Comparison of ENCODE assay signal across 8 mouse cellular contexts in the genomic region with DNA sequence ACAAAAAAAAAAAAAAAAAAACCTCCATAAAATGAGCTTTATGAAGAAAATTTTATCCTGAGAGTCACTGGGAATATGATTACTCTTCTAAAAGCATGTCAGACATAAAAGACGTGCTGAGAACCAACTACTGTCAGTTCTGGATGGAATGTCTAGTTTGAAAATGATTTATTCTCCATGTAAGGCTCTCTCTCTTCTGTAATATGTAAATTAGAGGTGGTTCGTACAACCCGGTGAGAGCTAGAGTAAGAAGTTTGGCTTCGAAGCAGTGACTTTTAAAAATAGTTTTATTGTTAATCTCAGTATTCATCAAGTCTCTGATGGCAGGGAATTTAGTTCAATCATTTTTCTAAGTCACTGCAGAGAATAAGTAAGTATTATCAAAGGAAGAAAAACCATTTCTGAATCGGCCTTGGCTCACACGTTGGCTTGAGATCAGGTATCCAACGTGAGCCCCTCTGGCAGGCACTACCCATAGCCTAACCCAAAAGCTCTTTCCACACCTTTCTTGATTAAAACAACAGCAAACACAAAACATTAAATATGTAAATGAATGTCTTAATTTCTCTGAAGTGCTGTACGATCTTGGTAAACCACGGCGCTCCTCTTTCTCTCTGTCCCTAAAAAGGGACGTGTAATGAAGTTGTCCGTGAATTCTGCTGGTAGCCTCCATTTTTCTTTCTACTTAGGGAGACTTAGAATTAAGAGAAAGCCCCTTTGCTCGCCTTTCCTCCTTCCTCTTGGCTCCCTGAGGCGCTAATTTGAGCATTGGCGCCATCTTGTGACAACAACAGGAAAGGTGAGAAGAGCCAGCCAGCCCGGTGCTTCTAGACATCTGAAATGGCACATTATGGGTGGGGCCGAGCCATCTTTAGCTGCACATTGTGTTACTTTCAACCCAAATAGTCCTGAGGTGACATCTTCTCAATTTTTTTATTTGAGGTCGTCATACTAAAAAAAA. TPM values are rescaled to one million over a fixed set of nuclear protein-coding genes. Genes with fewer than 3 reads are reported as not detected.
DNase-seq lines count a peak whose midpoint lies in the region; ATAC-seq and TF ChIP-seq lines count a peak whose summit lies in the region.

No protein-coding gene starts in this region.

- TF ChIP-seq EP300 in heart, adult 2 months (IDR thresholded peaks at IDR 0.05; ENCODE audit: insufficient read depth, low read depth, low read length), result peak; percentile 83

- TF ChIP-seq POLR2A in heart, adult 2 months (IDR thresholded peaks at IDR 0.05; ENCODE audit: insufficient read depth, low read depth, low read length), result no peak
- no peak for TF ChIP-seq POLR2A in kidney, adult 2 months (IDR thresholded peaks at IDR 0.05; ENCODE audit: low read depth, low read length)

- H3K27ac ChIP-seq in heart, adult 2 months, result no peak overlapping the region
- H3K27ac ChIP-seq in kidney, adult 2 months (ENCODE audit: insufficient read depth, low read depth, low read length), result no peak overlapping the region
- H3K27ac ChIP-seq in limb, embryonic 11.5 days (replicated peaks; ENCODE audit: low read depth, low read length), result no peak overlapping the region
- H3K27ac ChIP-seq in midbrain, embryonic 14.5 days (replicated peaks; ENCODE audit: low read depth, low read length), result no peak overlapping the region

- TF ChIP-seq CTCF in heart, adult 2 months (IDR thresholded peaks at IDR 0.05), result peak; percentile 93
- peak; percentile 88 for TF ChIP-seq CTCF in kidney, adult 2 months (conservative IDR thresholded peaks at IDR 0.05; ENCODE audit: insufficient read depth, insufficient read length, low read depth, low read length)

- intact Hi-C loops in heart, adult 2 months (cut with DNase I), result loop anchor here (1.0 to 10.0 kb wide), 2 partner anchors 274 to 441 kb away; no protein-coding TSS in a partner anchor

- H3K36me3 ChIP-seq in heart, adult 2 months (ENCODE audit: control insufficient read depth, insufficient read depth, low read length), result no peaks in the 10 kb centered on the region
- H3K36me3 ChIP-seq in kidney, adult 2 months (ENCODE audit: control insufficient read depth, insufficient read depth, low read length), result no peaks in the 10 kb centered on the region
- H3K36me3 ChIP-seq in limb, embryonic 11.5 days (ENCODE audit: control insufficient read depth, insufficient read depth, low read length), result no peaks in the 10 kb centered on the region
- H3K36me3 ChIP-seq in midbrain, embryonic 14.5 days (ENCODE audit: control insufficient read depth, insufficient read depth, low read length), result no peaks in the 10 kb centered on the region

- 0 out of 2 replicates have a peak, but pooled peaks have one; percentile 31 for ATAC-seq in limb, embryonic 11.5 days (ENCODE audit: insufficient number of reproducible peaks, low FRiP score, low TSS enrichment, low read depth)
- peak; percentile 66 for ATAC-seq in midbrain, embryonic 14.5 days (ENCODE audit: low FRiP score, low TSS enrichment)

- no peaks in the 10 kb centered on the region for H3K27me3 ChIP-seq in heart, adult 2 months (ENCODE audit: control insufficient read depth, insufficient read depth, low read length)
- no peaks in the 10 kb centered on the region for H3K27me3 ChIP-seq in kidney, adult 2 months (replicated peaks; ENCODE audit: control insufficient read depth, insufficient read depth, low read length)
- no peaks in the 10 kb centered on the region for H3K27me3 ChIP-seq in limb, embryonic 11.5 days (ENCODE audit: control insufficient read depth, insufficient read depth, low read length)
- H3K27me3 ChIP-seq in midbrain, embryonic 14.5 days (ENCODE audit: control insufficient read depth, insufficient read depth, low read length), result no peaks in the 10 kb centered on the region

- peak overlapping the region; percentile 17; the same call in 1 of the 2 replicates for H3K4me2 ChIP-seq in limb, embryonic 11.5 days (ENCODE audit: low read depth, severe bottlenecking)
- H3K4me2 ChIP-seq in midbrain, embryonic 14.5 days (ENCODE audit: low read length), result peak overlapping the region; percentile 50

- H3K9ac ChIP-seq in heart, adult 2 months (ENCODE audit: low read depth, low read length), result no peak overlapping the region
- no peak overlapping the region for H3K9ac ChIP-seq in limb, embryonic 11.5 days (ENCODE audit: low read length)
- 0 out of 2 replicates have a peak overlapping the region, but pooled peaks have one; percentile 16 for H3K9ac ChIP-seq in midbrain, embryonic 14.5 days (replicated peaks; ENCODE audit: low read length)

- 20% methylated on average over 18 of the region's 18 CpGs for WGBS in heart, adult 2 months
- WGBS in kidney, adult 2 months, result 12% methylated on average over 18 of the region's 18 CpGs
- WGBS in limb, embryonic 11.5 days, result 25% methylated on average over 18 of the region's 18 CpGs
- WGBS in midbrain, embryonic 14.5 days, result 22% methylated on average over 18 of the region's 18 CpGs

- peaks cover 1% of the 10 kb centered on the region; the same call in 1 of the 2 replicates for H3K4me1 ChIP-seq in heart, adult 2 months (ENCODE audit: control insufficient read depth, insufficient read depth, low read length)
- no peaks in the 10 kb centered on the region for H3K4me1 ChIP-seq in kidney, adult 2 months (ENCODE audit: control insufficient read depth, insufficient read depth, low read length)
- no peaks in the 10 kb centered on the region for H3K4me1 ChIP-seq in limb, embryonic 11.5 days (ENCODE audit: control insufficient read depth, insufficient read depth, low read length)
- H3K4me1 ChIP-seq in midbrain, embryonic 14.5 days (ENCODE audit: control insufficient read depth, insufficient read depth, low read length), result peaks cover 4% of the 10 kb centered on the region; the same call in 1 of the 2 replicates

- DNase-seq in urinary bladder, adult 18-20 months (ENCODE audit: low spot score in 2 of 2), result peak; percentile 46 to 52
- DNase-seq in urinary bladder, postnatal 10 days (ENCODE audit: low spot score), result no peak
- DNase-seq in embryo, embryonic 9.5 days (ENCODE audit: extremely low spot score), result peak; percentile 79
- peak; percentile 70 to 75 for DNase-seq in heart, adult 2 months
- peak; percentile 78 for DNase-seq in kidney, adult 2 months
- peak; percentile 82 for DNase-seq in limb, embryonic 11.5 days (ENCODE audit: low spot score)
- peak; percentile 93 for DNase-seq in midbrain, embryonic 14.5 days
- DNase-seq in spleen, adult 12 weeks (ENCODE audit: low spot score), result peak; percentile 45

- no peaks in the 10 kb centered on the region for H3K9me3 ChIP-seq in limb, embryonic 11.5 days (ENCODE audit: control insufficient read depth, low read length)
- no peaks in the 10 kb centered on the region for H3K9me3 ChIP-seq in midbrain, embryonic 14.5 days (ENCODE audit: control insufficient read depth, low read length)

- H3K79me2 ChIP-seq in heart, adult 2 months (replicated peaks; ENCODE audit: control insufficient read depth, insufficient read depth, low read length), result no peaks in the 10 kb centered on the region

- peak overlapping the region; percentile 19; the same call in 1 of the 2 replicates for H3K4me3 ChIP-seq in heart, adult 2 months
- H3K4me3 ChIP-seq in kidney, adult 2 months (ENCODE audit: insufficient read depth, low read depth, low read length), result no peak overlapping the region
- H3K4me3 ChIP-seq in limb, embryonic 11.5 days (ENCODE audit: low read depth, low read length), result no peak overlapping the region
- H3K4me3 ChIP-seq in midbrain, embryonic 14.5 days (replicated peaks; ENCODE audit: low read depth, low read length), result peak overlapping the region; percentile 20

RNA-seq across cellular contexts. Expression of gene Itsn2, which starts 44.1 kb away (rescaled TPM):
- total RNA-seq in heart, adult 2 months (2021), result 10 to 100 TPM; 40.8 to 41.9 TPM
- 20.5 and 48.8 TPM in 2 replicates for polyA plus RNA-seq in heart, adult 2 months (2012; rRNA removed)
- 29.5 and 35.4 TPM in 2 replicates for polyA plus RNA-seq in kidney, adult 2 months (2012; rRNA removed)
- polyA plus RNA-seq in limb, embryonic 11.5 days (2014; fragmentation: Nextera tagmentation; extraction: Ambion mirVana), result 26.2 and 28.4 TPM in 2 replicates
- 19.9 and 21.2 TPM in 2 replicates for polyA plus RNA-seq in midbrain, embryonic 14.5 days (2014; fragmentation: Nextera tagmentation; extraction: Ambion mirVana)

RNA-seq across cellular contexts. Expression of gene Gm3625, which starts 44.4 kb away (rescaled TPM):
- total RNA-seq in heart, adult 2 months (2021), result not detected
- not detected in 2 replicates for polyA plus RNA-seq in heart, adult 2 months (2012; rRNA removed)
- not detected in 2 replicates for polyA plus RNA-seq in kidney, adult 2 months (2012; rRNA removed)
- polyA plus RNA-seq in limb, embryonic 11.5 days (2014; fragmentation: Nextera tagmentation; extraction: Ambion mirVana), result not detected in 2 replicates
- polyA plus RNA-seq in midbrain, embryonic 14.5 days (2014; fragmentation: Nextera tagmentation; extraction: Ambion mirVana), result not detected in 2 replicates

Comparison
In these comparisons a context has a peak if more than half of its experiments do, and no peak if none do; other contexts are left out.
1. H3K4me3 ChIP-seq: peak in heart, adult 2 months (single experiment) and midbrain, embryonic 14.5 days (single experiment); none in kidney, adult 2 months (single experiment) and limb, embryonic 11.5 days (single experiment).